Mouse (Mus musculus) left cerebral cortex, adult 9 months (tissue): ENCODE measurements around the gene Cyp2e1.
A peak's percentile ranks its signal among the peaks of the same experiment; 100 is the strongest.
"Not testable (repeated sequence)": the region's sequence is repeated elsewhere in the genome, so short reads cannot be mapped to it uniquely, and the experiment has no call there.

Source experiments
- DNase-seq, 2 experiments: peaks; one replicate each; pipeline ENCODE4 v3.0.0; 2022; ENCODE audit warnings: low spot score in 2 of 2

The Cyp2e1 gene

DNA sequence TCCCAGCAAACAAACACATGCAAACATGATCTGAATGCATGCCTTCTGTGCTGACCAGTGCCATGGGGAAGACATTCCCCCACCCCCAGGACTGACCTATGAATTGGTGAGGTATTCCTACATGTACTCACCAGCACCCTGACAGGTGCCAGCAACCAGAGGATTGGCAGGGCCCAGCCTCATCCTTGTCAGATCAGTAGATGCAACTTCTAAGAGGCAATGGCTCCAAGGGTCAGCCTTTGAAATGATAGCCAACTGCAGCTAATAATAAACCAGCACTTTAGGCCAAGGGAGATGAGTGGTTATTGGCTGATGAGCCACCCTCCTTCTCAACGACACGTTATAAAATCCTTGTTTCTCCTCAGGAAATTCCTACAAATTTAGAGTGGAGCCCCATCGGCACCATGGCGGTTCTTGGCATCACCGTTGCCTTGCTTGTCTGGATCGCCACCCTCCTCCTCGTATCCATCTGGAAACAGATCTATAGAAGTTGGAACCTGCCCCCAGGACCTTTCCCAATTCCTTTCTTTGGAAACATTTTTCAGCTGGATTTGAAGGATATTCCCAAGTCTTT lies at the start of gene Cyp2e1:
TSS of gene Cyp2e1 (plus strand) at position 293 of the 574 bp plus-strand sequence.
- no peak for DNase-seq

DNA sequence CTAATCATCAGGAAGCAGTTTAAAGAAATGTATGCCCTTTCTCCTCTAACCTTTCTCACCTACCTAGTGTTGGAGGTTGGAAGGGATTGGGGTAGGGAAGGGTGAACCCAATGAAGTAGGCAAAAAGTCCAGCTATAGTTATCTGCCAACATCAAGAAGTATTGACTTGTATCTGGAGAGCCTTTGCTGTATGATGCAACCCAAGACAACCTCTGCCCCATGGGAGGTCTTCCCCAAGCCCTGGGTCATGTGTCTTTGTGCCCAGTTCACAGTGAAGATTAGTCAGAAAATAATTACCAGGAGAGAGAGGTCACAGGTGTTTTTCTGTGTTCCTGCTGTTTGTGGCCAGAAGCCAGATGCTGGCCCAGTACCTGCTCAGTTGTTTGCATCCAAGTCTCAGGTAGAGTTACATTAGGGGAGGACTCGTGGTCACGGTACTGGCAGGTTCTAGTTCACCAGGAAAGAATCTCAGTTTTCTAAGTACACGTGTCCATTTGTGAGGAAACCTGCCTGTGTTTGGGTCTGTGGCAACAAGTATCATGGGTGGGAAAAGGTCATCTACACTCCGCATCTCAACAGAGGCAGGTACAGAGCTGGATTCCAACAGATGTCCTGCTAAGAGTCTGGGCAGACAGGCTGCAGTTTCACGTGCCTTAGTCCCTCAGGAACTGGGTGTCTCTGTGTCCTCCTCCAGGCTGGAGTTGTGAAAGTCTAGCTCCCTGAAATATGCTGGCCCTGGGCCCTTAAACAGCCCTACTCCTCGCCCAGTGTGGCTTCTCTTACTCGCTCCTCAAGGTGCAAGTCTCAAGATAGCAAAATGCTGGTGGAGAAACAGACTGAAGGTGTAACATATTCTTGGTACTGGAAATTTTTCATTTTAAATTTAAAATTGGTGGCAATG lies 46.1 kb upstream of the Cyp2e1 start:
- DNase-seq = peak in 1 of 2 experiments; percentile 39

DNA sequence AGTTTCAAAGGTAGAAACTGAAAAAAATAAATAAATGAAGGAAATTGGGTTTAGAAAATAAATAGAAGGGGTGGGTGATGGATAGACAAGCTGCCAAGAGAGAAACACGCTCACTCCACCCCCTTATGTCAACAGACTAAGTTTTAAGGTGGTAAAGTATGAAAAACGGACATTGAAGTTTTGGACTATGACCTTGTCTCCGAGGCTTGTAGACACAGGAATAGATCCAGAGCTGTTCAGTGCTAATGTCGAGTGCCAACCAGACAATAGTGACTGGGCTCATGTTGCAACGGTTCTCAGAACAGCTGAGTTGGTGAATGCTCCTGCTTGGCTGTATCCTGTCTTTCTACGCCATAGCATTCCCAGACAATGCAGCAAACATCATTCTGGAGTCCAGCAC lies 42.4 kb upstream of the Cyp2e1 start:
- no peak for DNase-seq

DNA sequence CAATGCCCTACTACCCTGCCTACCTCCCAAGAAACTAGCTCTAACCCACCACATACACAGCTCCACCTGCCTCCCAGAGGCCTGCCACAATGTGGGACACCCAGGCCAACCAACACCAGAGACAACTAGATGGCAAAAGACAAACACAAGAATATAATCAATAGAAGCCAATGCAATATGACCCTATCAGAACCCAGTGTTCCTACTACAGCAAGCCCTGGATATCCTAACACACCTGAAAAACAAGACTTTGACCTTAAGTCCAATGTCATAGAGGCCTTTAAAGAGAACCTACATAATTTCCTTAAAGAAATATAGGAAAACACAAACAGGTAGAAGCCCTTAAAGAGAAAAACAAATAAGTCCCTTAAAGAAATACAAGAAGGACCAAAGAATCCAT lies 38.0 kb upstream of the Cyp2e1 start:
- no peak for DNase-seq

DNA sequence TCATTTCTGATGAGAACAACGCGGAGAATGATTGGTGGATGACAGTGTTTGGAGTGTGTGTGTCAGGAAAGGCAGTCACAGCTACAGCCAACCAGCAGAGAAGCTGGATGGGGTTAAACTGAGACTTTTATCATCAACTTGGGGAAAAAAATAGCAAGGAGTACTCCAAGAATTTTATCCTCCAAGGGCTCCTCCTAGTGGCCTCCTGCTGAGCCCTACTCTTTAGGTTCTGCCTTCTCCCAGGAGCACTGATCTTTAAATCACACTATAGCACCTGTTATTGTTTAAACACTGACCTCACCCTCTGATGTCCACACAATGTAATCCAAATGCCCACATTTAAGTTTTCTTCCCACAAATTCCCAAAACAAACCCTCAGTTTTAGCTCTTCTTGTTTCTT lies 30.4 kb upstream of the Cyp2e1 start:
- DNase-seq = peak in 1 of 2 experiments; percentile 31

DNA sequence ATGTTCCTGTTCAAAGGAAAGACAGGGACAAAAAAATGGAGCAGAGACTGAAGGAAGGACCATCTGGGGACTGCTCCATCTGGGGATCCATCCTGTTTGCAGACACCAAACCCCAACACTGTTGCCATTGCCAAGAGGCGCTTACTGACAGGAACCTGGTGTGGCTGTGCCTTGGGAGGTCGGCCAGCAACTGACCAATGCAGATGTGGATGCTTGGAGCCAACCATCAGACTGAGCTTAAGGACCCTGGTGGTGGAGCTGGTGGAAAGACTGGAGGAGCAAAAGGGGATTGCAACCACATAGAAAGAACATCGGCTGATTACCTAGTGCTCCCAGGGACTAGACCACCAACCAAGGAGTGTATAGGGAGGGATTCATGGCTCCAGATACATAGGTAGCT lies 16.1 kb upstream of the Cyp2e1 start:
- DNase-seq = no peak

DNA sequence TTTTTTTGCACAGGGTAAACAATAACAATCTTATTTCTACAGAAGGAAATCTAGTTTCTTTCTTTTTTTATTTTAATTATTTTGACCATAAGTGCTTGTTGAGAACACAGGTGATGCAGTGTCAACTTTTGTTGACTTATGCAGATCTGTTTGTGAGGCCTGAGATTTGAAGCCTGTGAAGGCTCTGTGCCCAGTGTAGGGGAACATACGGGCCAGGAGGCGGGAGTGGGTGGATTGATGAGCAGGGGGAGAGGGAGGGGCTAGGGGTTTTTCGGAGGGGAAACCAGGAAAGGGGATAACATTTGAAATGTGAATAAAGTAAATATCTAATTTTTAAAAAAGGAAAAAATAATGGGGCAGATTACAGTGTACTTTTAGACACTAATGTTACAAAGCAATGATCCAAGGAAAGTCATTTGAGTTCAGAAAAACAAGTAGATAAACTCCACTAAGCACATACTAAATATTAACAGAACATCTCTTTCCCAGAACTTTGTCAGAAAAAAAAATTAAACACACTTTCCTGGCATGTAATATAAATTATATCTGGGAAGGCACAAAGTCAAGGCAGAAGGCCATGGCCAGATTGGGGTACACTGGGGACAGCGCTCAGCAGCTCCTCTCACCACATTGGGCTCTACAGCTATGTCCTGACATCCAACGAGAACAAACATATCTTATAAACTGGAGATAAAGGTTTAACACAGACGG lies 15.3 kb upstream of the Cyp2e1 start:
- DNase-seq = no peak

DNA sequence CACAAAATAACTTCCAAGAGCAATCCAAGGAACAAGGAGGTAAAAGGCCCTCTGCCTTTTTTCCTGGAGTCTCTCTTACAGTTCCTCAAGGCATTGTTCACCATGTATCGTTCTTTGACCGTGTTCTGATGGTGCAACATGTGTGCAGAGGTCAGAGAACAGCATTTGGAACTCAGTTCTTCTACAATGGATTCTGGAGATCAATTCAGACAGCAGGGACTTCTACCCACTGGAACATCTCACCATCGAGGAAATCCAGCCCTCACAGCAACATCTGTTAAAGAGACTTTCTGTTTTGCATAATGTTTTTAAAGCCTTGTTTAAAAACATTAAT lies 14.7 kb upstream of the Cyp2e1 start:
- no peak for DNase-seq

DNA sequence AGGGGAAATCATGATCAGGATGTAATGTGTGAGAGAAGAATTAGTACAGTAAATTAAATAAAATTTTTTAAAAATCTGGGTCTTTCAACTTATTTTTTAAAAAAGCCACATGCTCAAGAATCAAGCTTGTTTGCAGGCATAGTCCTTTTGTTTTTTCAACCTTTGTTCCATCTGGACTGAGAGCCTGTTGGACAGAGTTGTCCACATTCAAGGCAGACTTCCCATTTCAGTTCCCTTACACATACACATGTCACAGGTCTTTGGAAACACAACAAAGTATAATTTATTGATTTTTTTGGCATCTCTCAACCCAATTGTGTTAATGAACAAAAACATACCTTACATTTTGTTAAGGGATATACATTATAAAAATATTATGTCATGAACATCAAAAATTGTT lies 9.0 kb upstream of the Cyp2e1 start:
- no peak for DNase-seq

DNA sequence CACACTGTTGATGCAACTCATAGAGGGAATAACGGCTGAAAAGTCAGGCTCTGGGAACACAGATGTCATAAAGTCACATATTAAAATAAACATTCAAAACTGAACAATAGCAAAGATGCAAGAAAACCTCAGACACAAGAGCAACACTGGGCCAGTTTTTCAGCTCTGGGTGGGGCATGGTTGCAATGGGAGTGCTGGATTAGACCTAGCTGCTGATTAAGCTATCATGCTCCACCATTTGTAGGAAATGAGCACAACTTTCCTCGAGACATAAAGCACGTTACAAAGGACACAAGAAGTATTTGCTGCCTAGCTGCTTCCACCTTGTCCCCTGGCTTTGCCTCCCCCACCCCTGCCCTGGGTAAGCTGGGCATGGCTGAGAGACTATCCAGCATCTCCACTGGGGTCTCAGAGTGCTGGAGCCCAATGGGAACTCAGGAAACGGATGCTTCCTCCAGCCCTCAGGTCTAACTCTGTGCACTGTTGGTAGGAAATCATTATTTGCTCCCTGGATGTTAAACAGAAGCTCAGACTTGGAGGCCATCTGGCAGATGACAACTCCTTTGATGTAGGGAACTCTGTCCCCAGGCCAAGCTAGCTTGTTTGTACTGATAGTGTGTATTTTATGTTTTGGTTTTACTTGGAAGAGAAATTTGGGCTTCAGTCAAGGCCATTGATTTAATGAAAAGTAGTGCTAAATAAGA lies 7.2 kb upstream of the Cyp2e1 start:
- no peak for DNase-seq

DNA sequence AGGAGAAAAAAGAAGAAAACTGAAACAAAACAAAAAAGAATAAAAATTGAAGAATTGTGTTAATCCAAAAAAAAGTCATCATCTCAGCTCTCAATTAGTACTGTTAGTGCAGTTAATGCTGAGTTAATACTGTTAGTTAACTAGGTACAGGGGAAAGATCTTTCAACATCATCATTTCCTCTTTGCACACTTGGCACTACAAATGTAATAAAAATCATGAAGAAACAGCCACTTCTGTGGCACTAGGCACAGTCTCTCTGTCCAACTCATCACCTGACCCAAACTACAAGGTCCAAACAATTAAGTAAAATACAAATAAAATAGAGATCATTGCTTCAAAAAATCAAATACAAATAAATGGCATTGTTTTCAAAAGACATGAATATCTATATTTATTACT lies 2.9 kb upstream of the Cyp2e1 start:
- DNase-seq = no peak

DNA sequence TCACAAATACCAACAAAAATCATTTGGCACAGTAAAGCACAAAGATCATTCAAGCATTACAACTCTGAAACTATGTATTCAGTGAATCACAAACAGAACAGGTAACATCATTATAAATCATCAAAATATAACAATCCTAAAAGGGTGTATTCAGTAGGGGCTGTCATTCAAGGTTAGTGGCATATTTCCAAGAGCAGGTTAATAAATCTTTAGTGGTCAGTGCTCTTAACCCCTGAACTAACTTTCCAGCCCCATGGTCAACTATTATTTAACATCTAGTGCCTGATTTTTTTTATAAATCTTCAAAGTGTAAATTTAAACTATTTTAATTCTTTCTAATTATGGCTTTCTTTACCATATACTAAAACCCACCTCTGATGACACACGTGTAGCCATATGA lies 1.9 kb downstream of the Cyp2e1 start:
- DNase-seq = not testable (repeated sequence)

DNA sequence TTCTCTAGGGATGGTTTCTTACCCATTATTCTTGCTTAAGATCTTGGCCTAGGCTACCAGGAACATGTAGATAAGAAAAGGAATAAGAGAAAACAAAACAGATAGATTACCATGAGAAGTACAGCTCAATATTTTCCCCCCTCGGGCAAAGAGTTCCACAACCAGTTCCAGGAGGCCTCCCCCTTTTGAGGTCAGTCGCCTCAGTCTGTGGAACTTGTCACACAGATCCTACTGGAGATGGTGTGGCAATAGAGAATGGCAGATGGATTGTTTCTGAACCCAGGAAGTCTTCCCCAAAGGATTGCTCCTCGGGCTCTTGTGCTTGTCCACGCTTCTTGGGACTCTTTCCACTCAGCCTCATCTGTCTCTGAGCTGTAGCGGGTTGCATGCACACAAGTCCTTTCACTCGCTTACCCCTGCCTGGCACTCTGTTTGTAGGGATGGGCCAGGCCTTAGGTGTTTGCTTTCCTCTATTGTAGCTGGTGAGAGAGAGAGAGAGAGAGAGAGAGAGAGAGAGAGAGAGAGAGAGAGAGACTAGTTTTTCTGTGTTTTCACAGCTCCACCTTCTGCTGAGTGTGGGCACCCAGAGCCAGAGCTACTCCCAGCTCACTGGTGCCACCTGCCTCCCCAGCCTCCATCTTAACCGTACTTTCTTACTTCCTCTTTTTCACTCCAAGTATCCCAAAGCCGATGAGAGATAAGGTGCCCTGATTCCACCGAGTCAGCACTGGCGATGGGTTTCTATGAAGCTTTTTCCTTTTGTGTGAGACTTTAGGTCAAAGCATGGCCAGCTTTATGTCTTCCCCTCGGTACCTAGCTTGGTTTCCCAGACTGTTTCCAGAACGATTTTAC lies 2.6 kb downstream of the Cyp2e1 start:
- no peak for DNase-seq

DNA sequence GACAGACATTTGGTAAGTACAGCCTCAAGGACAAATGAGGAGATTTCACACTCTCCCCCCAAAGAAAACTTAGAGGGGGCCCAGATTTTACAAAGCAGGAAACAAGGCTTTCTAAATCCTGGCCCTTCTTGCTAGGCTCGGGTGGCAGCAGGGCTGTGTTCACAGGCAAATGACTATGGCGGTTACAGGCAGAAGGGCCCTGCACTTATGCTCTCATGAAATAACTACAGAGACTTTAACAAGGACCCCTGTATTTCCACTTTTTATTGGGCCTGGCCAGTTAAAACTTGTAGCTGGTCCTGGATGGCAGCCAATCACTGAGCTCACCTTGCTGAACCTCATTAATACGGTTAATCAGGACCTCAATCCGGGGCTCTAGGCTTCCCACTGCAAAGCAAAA lies 17.0 kb downstream of the Cyp2e1 start:
- no peak for DNase-seq

DNA sequence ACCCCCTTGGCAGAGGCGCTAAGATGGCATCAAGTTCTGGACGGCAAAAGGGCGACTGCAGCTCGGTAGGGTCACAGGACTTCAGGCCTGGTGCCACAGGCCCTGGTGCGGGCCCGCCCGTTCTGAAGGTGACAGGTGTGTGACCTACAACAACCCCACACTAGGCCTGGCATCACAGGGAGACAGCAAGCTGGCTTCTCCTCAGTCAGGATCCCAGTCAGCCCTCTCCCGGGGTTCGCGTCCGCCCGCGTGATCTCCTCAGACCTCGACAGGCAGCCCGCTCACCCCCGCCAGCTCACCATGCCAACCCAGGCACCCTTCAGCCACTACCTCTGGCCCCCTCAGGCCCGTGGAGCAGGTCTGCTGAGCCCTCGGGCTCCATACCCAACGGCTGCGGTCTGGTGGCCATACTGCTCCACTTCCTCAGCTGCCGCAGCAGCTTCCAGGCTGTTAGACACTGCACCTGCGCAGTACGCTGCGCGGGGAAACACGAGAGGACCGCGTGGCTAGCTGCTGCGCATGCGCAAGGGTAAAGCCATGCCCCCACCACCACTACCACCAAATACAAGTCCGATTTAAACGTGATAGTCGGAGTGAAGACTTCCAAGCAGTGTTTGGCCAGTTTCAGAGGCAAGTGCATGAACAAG lies 24.0 kb downstream of the Cyp2e1 start, which contains the start of gene Syce1:
TSS of gene Syce1 (minus strand) at position 447 of the 647 bp plus-strand sequence.
- no peak for DNase-seq

DNA sequence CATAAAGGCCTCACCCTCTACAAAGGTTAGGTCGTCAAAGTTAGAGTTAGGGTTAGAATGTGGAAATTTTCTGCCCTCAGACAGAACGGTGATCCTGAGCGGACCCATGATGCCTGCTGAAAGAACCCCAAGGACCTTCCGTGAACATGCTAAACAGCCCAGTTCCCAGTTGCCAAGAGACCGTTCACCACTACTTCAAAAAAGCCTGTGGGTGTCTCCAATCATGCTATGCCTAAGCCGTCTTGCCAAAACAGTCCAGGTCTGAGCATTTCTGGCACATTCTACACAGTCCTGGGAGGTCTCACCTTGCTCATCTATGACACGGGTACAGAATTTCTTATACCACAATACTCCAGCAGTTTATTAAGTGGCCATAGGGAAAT lies 24.5 kb downstream of the Cyp2e1 start:
- no peak for DNase-seq

DNA sequence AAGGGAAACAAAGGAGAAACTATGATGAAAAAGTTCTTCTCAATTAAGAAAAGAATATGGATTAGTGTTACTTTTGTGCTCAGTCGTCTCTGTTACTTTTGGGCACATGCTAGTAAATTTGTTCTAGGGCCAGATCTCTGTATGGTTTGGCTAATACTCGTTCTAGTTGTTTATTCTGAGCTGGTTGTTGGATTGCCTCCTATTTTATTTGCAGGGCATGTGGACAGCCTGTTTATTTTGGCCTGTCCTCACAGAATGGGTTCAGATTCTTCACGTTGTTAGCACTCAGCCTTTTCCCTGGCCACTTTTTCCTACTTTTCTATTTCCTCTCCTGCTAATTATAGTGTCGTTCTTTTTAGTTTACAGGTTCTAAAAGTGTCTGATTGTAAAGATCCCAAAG lies 30.0 kb downstream of the Cyp2e1 start:
- DNase-seq = no peak

DNA sequence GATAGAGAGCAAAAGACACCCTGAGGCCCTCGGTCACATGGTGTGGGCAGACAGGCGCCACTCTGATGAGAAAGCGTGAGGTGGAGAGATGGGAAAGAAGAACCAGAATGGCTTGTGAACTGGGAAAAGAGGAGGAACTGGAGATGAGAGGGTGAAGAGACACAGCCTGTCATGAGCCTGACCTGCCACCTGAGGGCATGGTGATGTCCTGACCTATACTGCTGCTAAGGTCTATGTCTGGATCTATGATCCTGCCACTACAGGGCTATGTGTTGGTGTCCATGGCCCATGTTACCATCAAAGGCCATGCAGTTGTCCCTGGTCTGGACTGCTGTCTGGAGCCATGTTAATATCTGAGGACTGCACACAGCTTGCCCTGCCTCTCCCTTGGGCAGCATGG lies 34.1 kb downstream of the Cyp2e1 start:
- no peak for DNase-seq

DNA sequence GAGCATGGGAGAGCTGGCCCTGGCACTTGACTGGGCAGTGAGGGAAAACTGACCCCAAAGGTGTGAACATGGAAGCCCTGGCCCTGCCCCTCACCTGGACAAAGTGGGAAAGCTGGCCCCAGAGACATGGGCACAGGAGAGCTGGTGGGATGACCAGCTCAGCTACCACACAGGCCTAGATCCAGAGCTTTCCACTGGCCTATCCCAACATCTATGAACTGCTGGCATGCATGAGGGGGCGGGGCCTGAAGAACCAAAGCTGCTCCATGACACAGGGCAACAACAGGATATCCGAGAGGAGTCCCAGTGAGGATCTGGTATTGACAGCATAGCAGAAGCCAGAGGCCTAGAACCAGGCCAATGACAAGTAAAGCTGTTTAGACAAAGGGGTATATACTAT lies 34.7 kb downstream of the Cyp2e1 start:
- DNase-seq = no peak

DNA sequence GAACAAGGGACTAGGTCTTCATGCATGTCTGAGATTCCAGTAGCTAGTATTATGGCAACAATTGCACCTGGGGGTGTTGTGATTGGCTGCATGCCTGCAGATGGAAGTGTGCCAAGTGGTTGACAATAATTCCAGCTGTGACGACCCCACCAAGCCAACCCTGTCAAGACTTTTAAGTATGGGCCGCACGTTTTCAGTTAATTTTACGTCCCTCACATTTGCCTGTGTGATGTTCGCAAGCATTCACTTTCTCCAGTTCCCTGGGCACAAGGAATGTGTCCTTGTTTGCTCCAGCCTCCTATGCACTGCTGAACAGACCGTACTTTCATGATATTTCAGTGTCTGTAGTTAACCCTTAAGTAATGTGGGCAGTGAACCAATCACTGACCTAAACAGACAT lies 39.1 kb downstream of the Cyp2e1 start:
- no peak for DNase-seq

DNA sequence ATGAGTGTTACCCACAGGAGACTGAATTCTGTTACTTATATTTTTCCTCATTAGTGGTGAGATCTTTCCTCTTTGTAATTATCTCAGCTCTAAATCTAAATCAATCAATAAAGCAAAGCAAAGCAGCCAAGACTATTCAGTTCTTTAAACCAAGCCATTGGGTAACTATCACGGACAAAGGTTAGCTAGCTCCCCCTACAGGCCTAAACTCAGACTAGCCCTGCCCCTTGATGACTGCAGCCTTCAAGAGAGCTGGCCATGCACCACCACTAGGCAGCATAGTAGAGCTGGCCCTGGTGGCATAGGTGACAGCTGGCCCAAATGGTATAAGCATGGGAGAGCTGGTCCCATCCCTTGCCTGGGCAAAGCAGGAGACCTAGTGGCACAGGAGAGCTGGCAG lies 42.2 kb downstream of the Cyp2e1 start:
- DNase-seq = peak in 1 of 2 experiments; percentile 77
